Mouse (Mus musculus) embryonic facial prominence, embryonic 11.5 days (tissue): ENCODE measurements at regions not wholly inside any gene's neighbourhood (a gene's known extent, or its start where the extent isn't known, plus 50 kb on each side); places are given as distances from the start of the nearest gene placed in this dataset.

ENCODE experiments used
- ATAC-seq: fragments of 200-750 bp; cut with Nextera tagmentation; replicated peaks from 2 replicates; pipeline ENCODE4 v1.8.0; 2017; ENCODE audit warnings: low read depth; ENCODE audit not compliant: insufficient number of reproducible peaks, low FRiP score, low TSS enrichment
- DNase-seq: peaks from one replicate; pipeline ENCODE4 v3.0.0-alpha.2; 2015; ENCODE audit warnings: low spot score
- H3K27ac ChIP-seq: fragments of 300-500 bp; sonication (generic); replicated peaks from 2 replicates; pipeline ENCODE4 v1.5.1; 2014; ENCODE audit warnings: mild to moderate bottlenecking, low read depth, low read length, control low read depth
- H3K27me3 ChIP-seq: fragments of 300-500 bp; sonication (generic); 2 replicates; pipeline ENCODE4 v1.6.1; 2014; ENCODE audit warnings: mild to moderate bottlenecking, low read length, moderate library complexity, mixed read lengths; ENCODE audit not compliant: control insufficient read depth, insufficient read depth
- H3K36me3 ChIP-seq: fragments of 300-500 bp; sonication (generic); replicated peaks from 2 replicates; pipeline ENCODE4 v1.6.1; 2014; ENCODE audit warnings: low read depth, mild to moderate bottlenecking, low read length, moderate library complexity, mixed read lengths; ENCODE audit not compliant: control insufficient read depth, insufficient read depth
- H3K4me1 ChIP-seq: fragments of 300-500 bp; sonication (generic); 2 replicates; pipeline ENCODE4 v1.6.1; 2014; ENCODE audit warnings: low read length, mixed read lengths; ENCODE audit not compliant: control insufficient read depth, insufficient read depth
- H3K4me2 ChIP-seq: fragments of 300-500 bp; sonication (generic); 2 replicates; pipeline ENCODE4 v1.6.1; 2014; ENCODE audit warnings: low read depth, mild to moderate bottlenecking, control low read depth, low read length, moderate library complexity
- H3K4me3 ChIP-seq: fragments of 300-500 bp; sonication (generic); 2 replicates; pipeline ENCODE4 v1.5.1; 2014; ENCODE audit warnings: low read depth, low read length, control low read depth
- H3K9ac ChIP-seq: fragments of 300-500 bp; sonication (generic); replicated peaks from 2 replicates; pipeline ENCODE4 v1.6.1; 2014; ENCODE audit warnings: mild to moderate bottlenecking, control low read depth, low read length
- H3K9me3 ChIP-seq: fragments of 300-500 bp; sonication (generic); replicated peaks from 2 replicates; pipeline ENCODE4 v1.6.1; 2016; ENCODE audit warnings: mild to moderate bottlenecking, low read length, inconsistent platforms, mixed read lengths; ENCODE audit not compliant: control insufficient read depth
- WGBS: fragments of 180-500 bp; shearing (Covaris S2); extraction: QIAGEN DNeasy Blood & Tissue Kit; methylation state at CpG from one replicate; pipeline ENCODE4 v1.1.7; 2014; 5-methylcytosine and 5-hydroxymethylcytosine counted together

GRCm38 (mm10) chr4:34485574-34485973 is 65.2 kb upstream of the Akirin2 start:
- ATAC-seq, result no peak

GRCm38 (mm10) chr4:34494961-34495723 is 55.6 kb upstream of the Akirin2 start:
- whole genome bisulfite sequencing, result 89% methylated on average over 10 of the region's 10 CpGs

More at GRCm38 (mm10) chr4:34485574-34485973, 65.2 kb upstream of the Akirin2 start:
- H3K27ac ChIP-seq, result no peak overlapping the region
- no peak overlapping the region for H3K9ac ChIP-seq
- no peak overlapping the region for H3K4me3 ChIP-seq
- no peak for DNase-seq
- 77% methylated on average over 17 of the region's 17 CpGs for WGBS
- H3K4me2 ChIP-seq, result no peak overlapping the region
- no peaks in the 10 kb centered on the region for H3K36me3 ChIP-seq
- H3K9me3 ChIP-seq, result no peaks in the 10 kb centered on the region
- no peaks in the 10 kb centered on the region for H3K27me3 ChIP-seq
- H3K4me1 ChIP-seq, result no peaks in the 10 kb centered on the region

GRCm38 (mm10) chr4:34498325-34498724 is 52.4 kb upstream of the Akirin2 start:
- Histone ChIP-seq H3K4me1 (no peaks in the 10 kb centered on the region), H3K36me3 (no peaks in the 10 kb centered on the region), H3K4me2 (no peak overlapping the region), H3K4me3 (no peak overlapping the region), H3K27me3 (no peaks in the 10 kb centered on the region), H3K27ac (no peak overlapping the region), H3K9ac (no peak overlapping the region), H3K9me3 (no peaks in the 10 kb centered on the region)
- no peak for ATAC-seq
- WGBS, result 92% methylated on average over 9 of the region's 9 CpGs
- no peak for DNase-seq

More at GRCm38 (mm10) chr4:34494961-34495723, 55.6 kb upstream of the Akirin2 start:
- ATAC-seq (no peak), DNase-seq (no peak)
- H3K4me1 ChIP-seq, result no peaks in the 10 kb centered on the region
- no peaks in the 10 kb centered on the region for H3K9me3 ChIP-seq
- no peak overlapping the region for H3K4me2 ChIP-seq
- no peaks in the 10 kb centered on the region for H3K36me3 ChIP-seq
- H3K27ac ChIP-seq, result no peak overlapping the region
- no peak overlapping the region for H3K4me3 ChIP-seq
- H3K9ac ChIP-seq, result no peak overlapping the region
- H3K27me3 ChIP-seq, result no peaks in the 10 kb centered on the region

GRCm38 (mm10) chr4:34498781-34499180 is 52.0 kb upstream of the Akirin2 start:
- DNase-seq, result no peak
- Histone ChIP-seq H3K9ac (no peak overlapping the region), H3K36me3 (no peaks in the 10 kb centered on the region), H3K9me3 (no peaks in the 10 kb centered on the region), H3K4me3 (no peak overlapping the region), H3K4me1 (no peaks in the 10 kb centered on the region), H3K4me2 (no peak overlapping the region), H3K27me3 (no peaks in the 10 kb centered on the region), H3K27ac (no peak overlapping the region)
- no peak for ATAC-seq
- WGBS, result 92% methylated on average over 7 of the region's 7 CpGs

GRCm38 (mm10) chr4:34499731-34500130 is 51.0 kb upstream of the Akirin2 start:
- 88% methylated on average over 3 of the region's 3 CpGs for WGBS
- H3K4me3 ChIP-seq, result no peak overlapping the region
- no peaks in the 10 kb centered on the region for H3K9me3 ChIP-seq
- DNase-seq (no peak), ATAC-seq (no peak)
- H3K4me1 ChIP-seq, result no peaks in the 10 kb centered on the region
- no peaks in the 10 kb centered on the region for H3K36me3 ChIP-seq
- no peak overlapping the region for H3K9ac ChIP-seq
- H3K27me3 ChIP-seq, result no peaks in the 10 kb centered on the region
- H3K4me2 ChIP-seq, result no peak overlapping the region
- no peak overlapping the region for H3K27ac ChIP-seq
